Mouse (Mus musculus): ENCODE data around the gene Ubr1. TPM values are rescaled to one million over a fixed set of nuclear protein-coding genes. Genes with fewer than 3 reads are reported as not detected.

Gene Ubr1
- polyA plus RNA-seq (2012; ENCODE audit: insufficient read depth, low replicate concordance) = 3.7 TPM in 1 of 2 replicates, not detected in the other

DNA sequence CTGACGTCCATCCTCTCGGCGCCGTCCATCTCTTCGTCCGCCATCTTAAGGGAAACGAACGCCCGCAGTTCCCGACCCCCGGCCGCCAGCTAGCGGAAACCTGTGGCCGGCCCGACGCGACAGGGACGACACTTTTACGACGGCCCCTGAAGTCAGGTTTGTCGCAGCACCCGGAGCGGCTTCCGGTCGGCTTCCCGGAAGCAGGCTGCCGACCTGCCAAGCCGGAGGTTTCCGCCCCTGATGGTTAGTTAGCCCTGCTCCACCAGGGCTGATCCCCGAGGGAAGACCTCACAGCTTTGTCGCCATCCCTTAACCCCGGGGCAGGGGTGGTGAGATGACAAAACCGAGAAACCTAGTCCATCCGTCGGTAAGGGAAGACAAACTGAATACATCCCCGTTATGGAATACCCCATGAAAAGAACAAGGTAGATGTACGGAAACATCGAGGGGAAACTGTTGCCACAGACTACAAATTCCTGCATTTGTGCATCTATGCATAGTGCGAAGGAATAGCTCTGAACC, at the start of gene Ubr1:
Ubr1 (minus strand) TSS at position 157 of the 522 bp plus-strand sequence.
- Histone ChIP-seq H3K36me3 (replicated peaks; ENCODE audit: low read length) (peaks cover 11% of the 10 kb centered on the region), H3K4me3 (replicated peaks) (peak within 1 kb of the TSS; percentile 93), H3K9me3 (no peaks in the 10 kb centered on the region), H3K4me1 (peaks cover 42% of the 10 kb centered on the region), H3K27me3 (replicated peaks) (no peaks in the 10 kb centered on the region)
- TF ChIP-seq FLI1 (IDR thresholded peaks at IDR 0.05; ENCODE audit: low read length) (peak; percentile 30; the same call in 1 of the 2 replicates), GATA1 (IDR thresholded peaks at IDR 0.05; ENCODE audit: borderline replicate concordance, low read length) (no peak)

DNA sequence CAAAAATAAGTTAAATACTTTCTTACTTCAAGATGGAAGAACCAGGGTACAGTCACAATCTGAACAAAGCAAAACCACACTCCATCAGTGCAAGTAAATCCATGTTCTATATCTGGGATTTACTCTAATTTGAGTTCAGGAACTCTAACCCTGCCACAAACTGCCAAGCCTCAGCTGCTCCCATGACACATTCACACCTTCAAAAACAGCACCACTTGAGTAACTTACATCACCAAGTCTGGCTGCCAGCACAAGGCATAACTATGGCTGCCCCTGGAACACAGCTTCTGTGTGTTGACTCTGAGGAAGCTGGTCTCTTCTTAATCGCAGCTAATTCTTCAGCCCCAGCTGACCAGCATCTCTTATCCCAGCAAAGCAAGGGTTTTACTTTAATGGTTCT, 46.6 kb upstream of the Ubr1 start:
- no peak for TF ChIP-seq FLI1 (IDR thresholded peaks at IDR 0.05; ENCODE audit: low read length)
- Histone ChIP-seq H3K27me3 (replicated peaks) (peaks cover 5% of the 10 kb centered on the region), H3K9me3 (no peaks in the 10 kb centered on the region), H3K4me1 (0 out of 2 replicates have a peak, but pooled peaks cover 3% of the 10 kb centered on the region), H3K4me3 (replicated peaks) (no peak overlapping the region), H3K36me3 (replicated peaks; ENCODE audit: low read length) (peaks cover 60% of the 10 kb centered on the region)

DNA sequence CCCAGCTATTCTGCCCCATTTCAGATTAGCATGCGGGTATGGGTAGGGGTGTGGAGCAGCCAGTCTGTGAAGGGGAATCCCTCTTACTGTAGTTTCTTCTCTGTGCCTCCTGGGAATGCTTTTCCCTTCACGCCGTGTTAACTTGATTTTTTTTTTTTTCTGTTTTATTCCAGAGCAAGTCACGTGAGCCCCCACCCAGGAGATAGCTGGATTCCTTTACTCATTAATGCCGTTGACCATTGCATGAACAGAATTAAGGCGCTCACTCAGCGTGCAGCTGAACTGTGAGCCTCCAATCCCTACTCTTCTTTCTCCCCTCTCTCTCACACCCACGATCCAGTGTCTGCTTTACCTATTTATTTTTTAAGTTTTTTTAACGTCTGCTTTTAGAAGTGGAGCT, 45.7 kb upstream of the Ubr1 start:
- H3K27me3 ChIP-seq (replicated peaks) = no peaks in the 10 kb centered on the region
- TF ChIP-seq GATA1 (IDR thresholded peaks at IDR 0.05; ENCODE audit: borderline replicate concordance, low read length) (no peak), FLI1 (IDR thresholded peaks at IDR 0.05; ENCODE audit: low read length) (no peak)
- H3K4me3 ChIP-seq (replicated peaks) = no peak overlapping the region
- H3K9me3 ChIP-seq = no peaks in the 10 kb centered on the region
- H3K4me1 ChIP-seq = no peaks in the 10 kb centered on the region
- peaks cover 69% of the 10 kb centered on the region for H3K36me3 ChIP-seq (replicated peaks; ENCODE audit: low read length)

DNA sequence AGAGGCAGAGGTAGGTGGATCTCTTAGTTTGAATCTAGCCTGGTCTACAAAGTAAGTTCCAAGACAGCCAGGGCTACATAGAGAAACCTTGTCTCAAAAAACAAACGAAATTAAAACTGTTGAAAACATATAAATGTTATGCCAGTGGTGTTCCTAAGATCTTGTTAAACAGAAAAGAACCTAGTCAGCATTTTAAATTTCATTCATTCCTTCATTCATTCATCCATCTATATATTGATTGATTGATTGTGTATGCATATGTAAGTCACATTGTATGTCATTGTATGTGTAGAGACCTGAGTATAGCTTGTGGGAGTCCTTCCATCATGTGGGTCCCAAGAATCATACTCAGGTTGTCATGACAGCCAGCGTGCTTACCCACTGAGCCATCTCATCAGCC, 45.0 kb upstream of the Ubr1 start:
- Histone ChIP-seq H3K27me3 (replicated peaks) (no peaks in the 10 kb centered on the region), H3K9me3 (no peaks in the 10 kb centered on the region), H3K4me3 (replicated peaks) (no peak overlapping the region), H3K4me1 (no peaks in the 10 kb centered on the region), H3K36me3 (replicated peaks; ENCODE audit: low read length) (peaks cover 75% of the 10 kb centered on the region)
- TF ChIP-seq FLI1 (IDR thresholded peaks at IDR 0.05; ENCODE audit: low read length) (no peak), GATA1 (IDR thresholded peaks at IDR 0.05; ENCODE audit: borderline replicate concordance, low read length) (no peak)

DNA sequence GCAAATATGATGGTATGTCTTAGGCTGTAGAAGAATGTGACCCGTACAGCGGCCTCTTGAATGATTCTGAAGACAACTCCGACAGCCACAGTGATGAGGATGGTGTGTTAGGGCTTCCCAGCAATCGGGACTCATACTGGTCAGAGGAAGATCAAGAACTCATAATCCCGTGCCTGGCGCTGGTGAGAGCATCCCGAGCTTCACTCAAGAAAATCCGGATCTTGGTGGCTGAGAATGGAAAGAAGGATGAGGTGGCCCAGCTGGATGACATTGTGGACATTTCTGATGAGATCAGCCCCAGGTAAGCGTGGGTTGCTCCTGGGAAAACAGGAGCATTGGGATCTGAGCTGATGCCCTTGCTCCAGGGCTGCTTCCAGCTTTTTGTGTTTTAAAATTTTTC, 42.2 kb upstream of the Ubr1 start:
- no peaks in the 10 kb centered on the region for H3K27me3 ChIP-seq (replicated peaks)
- H3K36me3 ChIP-seq (replicated peaks; ENCODE audit: low read length) = peaks cover 76% of the 10 kb centered on the region
- no peak overlapping the region for H3K4me3 ChIP-seq (replicated peaks)

DNA sequence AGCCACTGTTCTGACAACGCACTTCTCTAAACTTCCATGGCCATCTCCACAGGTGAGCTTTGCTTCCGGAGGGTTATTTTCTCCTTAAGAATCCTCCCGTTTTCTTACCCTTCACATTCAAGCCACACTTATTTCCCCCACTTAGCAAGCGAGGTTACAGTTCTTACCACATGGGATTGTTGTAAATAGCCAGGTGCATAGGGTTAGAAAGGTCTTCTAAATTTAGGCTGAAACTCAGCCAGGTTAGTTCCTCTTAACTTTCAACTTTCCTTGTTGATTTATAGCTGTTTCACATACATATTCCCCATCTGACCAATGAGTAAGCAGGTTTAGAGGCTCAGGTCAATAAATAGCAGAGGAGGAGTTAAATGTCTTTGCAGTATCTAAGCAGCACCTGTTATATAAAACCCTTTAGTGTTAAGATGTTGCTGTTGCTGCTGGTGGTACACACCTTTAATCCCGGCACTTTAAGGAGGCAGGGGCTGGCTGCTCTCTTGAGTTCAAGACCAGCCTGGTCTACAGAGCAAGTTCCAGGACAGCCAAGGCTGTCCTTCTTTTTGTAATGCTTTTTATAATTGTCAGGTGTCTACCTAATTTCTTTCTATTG, 38.7 kb upstream of the Ubr1 start:
- Histone ChIP-seq H3K9me3 (no peaks in the 10 kb centered on the region), H3K36me3 (replicated peaks; ENCODE audit: low read length) (peaks cover 42% of the 10 kb centered on the region), H3K4me1 (peaks cover 24% of the 10 kb centered on the region), H3K27me3 (replicated peaks) (no peaks in the 10 kb centered on the region), H3K4me3 (replicated peaks) (peak overlapping the region; percentile 98)
- TF ChIP-seq FLI1 (IDR thresholded peaks at IDR 0.05; ENCODE audit: low read length) (no peak), GATA1 (IDR thresholded peaks at IDR 0.05; ENCODE audit: borderline replicate concordance, low read length) (no peak)

More for the DNA sequence above, 42.2 kb upstream of the Ubr1 start:
- Histone ChIP-seq H3K4me1 (peaks cover 16% of the 10 kb centered on the region), H3K9me3 (no peaks in the 10 kb centered on the region)
- TF ChIP-seq FLI1 (IDR thresholded peaks at IDR 0.05; ENCODE audit: low read length) (no peak), GATA1 (IDR thresholded peaks at IDR 0.05; ENCODE audit: borderline replicate concordance, low read length) (no peak)

DNA sequence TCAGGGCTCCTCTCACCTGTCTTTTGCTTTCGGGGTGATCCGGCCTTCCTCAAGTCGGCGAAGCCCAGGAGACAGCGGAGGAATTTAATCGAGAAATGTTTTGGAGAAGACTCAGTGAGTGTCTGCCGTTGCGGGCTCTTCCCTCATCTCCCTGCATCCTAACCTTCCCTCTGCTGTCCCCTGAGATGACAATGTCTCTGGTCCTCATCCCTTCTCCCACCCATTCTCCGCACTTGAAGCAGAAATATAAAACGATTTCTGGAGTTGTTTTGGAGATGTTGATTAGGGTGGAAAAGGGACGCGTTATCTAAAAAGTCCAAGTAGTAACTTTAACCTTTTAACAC, 38.1 kb upstream of the Ubr1 start:
- H3K36me3 ChIP-seq (replicated peaks; ENCODE audit: low read length) = peaks cover 38% of the 10 kb centered on the region
- H3K9me3 ChIP-seq = no peaks in the 10 kb centered on the region
- H3K4me1 ChIP-seq = peaks cover 24% of the 10 kb centered on the region
- TF ChIP-seq FLI1 (IDR thresholded peaks at IDR 0.05; ENCODE audit: low read length) (no peak), GATA1 (IDR thresholded peaks at IDR 0.05; ENCODE audit: borderline replicate concordance, low read length) (no peak)
- peak overlapping the region; percentile 98 for H3K4me3 ChIP-seq (replicated peaks)
- no peaks in the 10 kb centered on the region for H3K27me3 ChIP-seq (replicated peaks)

DNA sequence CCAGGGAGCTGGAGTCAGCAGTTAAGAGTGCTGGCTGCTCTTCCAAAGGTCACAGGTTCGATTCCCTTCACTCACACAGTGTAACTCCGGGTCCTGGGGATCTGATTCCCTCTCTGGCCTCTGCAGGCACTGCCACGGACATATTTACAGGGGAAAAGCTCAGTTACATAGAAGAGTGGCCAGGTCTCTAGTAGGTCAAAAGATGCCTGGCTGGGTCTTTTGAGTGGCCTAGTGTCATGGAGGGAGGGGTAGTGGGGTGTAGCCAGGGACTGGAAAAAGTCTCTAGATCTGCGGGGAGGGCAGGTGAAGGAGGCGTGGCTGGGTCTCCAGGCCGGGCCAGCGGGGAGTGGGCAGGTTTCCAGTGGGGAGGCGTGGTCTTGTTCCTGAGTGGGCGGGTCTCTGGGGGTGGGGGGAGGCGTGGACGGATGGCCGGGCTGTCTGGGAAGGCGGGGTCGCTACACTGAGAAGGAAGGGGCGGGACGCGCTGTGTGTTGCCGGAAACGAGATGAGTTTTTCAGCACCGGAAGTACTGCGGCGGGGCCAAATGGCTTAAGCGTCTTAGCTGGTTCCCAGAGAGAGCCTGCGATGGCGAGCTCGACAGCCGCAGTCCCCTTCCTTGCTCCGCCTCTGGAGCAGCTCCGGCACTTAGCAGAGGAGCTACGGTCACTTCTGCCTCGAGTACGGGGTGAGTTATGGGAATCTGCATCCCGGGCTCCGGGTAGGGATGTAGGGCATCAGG, 37.6 kb upstream of the Ubr1 start, which contains the start of gene Ccndbp1:
Ccndbp1 (plus strand) TSS at position 479 of the 739 bp plus-strand sequence.
- H3K4me1 ChIP-seq = peaks cover 24% of the 10 kb centered on the region
- TF ChIP-seq FLI1 (IDR thresholded peaks at IDR 0.05; ENCODE audit: low read length) (peak; percentile 78; the same call in 1 of the 2 replicates), GATA1 (IDR thresholded peaks at IDR 0.05; ENCODE audit: borderline replicate concordance, low read length) (no peak)
- H3K4me3 ChIP-seq (replicated peaks) = peak within 1 kb of the TSS; percentile 98
- H3K9me3 ChIP-seq = no peaks in the 10 kb centered on the region; the same call in 1 of the 2 replicates
- H3K36me3 ChIP-seq (replicated peaks; ENCODE audit: low read length) = peaks cover 38% of the 10 kb centered on the region
- no peaks in the 10 kb centered on the region for H3K27me3 ChIP-seq (replicated peaks)

DNA sequence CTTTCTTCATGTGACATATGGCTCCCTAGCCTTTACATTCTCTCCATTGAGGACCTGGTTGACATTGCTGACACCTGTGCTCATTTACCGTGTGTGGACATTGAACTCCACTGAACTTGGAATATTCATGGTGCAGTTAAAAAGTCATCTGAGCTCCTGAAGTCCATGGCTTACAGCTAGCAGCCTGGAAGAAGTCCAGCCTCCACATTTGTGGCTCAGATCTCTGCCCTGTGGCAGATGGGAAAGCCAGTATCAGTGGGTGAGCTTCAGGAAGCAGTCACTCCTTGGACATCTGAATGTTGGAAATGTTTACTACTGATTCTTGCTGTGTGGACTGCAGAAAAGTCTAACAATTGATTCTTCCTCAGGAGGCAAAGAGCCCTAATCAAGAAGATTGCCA, 36.5 kb upstream of the Ubr1 start:
- peaks cover 28% of the 10 kb centered on the region for H3K36me3 ChIP-seq (replicated peaks; ENCODE audit: low read length)
- peaks cover 24% of the 10 kb centered on the region for H3K4me1 ChIP-seq
- TF ChIP-seq FLI1 (IDR thresholded peaks at IDR 0.05; ENCODE audit: low read length) = no peak
- TF ChIP-seq GATA1 (IDR thresholded peaks at IDR 0.05; ENCODE audit: borderline replicate concordance, low read length) = no peak
- no peaks in the 10 kb centered on the region for H3K27me3 ChIP-seq (replicated peaks)
- no peak overlapping the region for H3K4me3 ChIP-seq (replicated peaks)
- no peaks in the 10 kb centered on the region; the same call in 1 of the 2 replicates for H3K9me3 ChIP-seq
